Mouse (Mus musculus) cerebellum, adult (tissue): ENCODE data around the gene 2310033P09Rik.

Experiments used
- ATAC-seq: cut with Nextera tagmentation; 2 replicates; pipeline ENCODE4 v1.9.2; 2017; ENCODE audit warnings: mild to moderate bottlenecking, moderate library complexity, mixed read lengths; ENCODE audit not compliant: insufficient number of reproducible peaks, low FRiP score, low TSS enrichment

The 2310033P09Rik gene

DNA sequence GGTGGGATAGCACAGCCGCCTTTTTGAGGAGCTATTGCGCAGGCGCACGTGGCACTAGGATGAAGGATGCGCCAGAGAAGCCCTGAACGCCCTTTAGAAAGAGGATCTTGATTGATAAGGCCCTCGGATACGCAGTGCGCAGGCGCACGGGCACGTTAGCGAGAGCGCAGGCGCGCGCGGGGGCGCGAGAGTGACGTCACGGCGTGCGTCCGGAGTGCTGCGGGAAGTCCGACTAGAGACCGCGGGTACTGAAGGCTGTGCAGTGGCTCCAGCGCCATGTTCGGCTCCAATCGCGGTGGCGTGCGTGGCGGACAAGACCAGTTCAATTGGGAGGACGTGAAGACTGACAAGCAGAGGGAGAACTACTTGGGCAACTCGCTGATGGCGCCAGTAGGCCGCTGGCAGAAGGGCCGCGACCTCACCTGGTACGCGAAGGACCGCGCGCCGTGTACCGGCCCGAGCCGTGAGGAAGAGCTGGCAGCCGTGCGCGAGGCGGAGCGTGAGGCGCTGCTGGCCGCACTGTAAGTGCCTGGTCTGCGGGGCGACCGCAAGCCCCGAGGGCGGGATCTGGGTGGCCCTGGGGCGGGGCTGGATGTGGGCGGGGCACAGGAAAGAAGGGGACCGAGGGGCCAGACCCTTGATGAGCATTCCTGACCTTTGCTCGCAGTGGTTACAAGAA, at the start of gene 2310033P09Rik:
Gene 2310033P09Rik (plus strand): TSS at position 169 of the 679 bp plus-strand sequence.
- ATAC-seq: peak; percentile 73

GRCm38 (mm10) chr11:59159099-59159498, 49.0 kb upstream of the 2310033P09Rik start:
- no peak for ATAC-seq

DNA sequence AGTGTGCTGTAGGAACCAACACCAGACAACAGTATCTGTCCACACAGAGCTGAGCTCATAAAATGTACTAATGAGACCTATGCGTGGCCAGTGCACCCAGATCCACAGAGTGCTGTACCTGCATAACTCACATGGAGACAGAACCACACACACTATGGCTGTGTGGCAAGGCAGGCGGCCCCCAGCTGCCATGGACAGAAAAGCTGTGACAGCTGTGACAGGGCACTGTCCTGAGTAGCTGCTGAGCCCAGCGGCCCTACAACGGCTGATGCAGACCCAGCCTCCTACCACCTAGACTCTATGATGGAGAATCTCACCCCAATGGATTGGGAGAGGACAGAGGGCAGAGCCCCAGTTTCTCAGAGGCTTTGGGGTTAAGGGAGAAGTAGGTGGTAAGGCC, 48.6 kb upstream of the 2310033P09Rik start:
- no peak for ATAC-seq

DNA sequence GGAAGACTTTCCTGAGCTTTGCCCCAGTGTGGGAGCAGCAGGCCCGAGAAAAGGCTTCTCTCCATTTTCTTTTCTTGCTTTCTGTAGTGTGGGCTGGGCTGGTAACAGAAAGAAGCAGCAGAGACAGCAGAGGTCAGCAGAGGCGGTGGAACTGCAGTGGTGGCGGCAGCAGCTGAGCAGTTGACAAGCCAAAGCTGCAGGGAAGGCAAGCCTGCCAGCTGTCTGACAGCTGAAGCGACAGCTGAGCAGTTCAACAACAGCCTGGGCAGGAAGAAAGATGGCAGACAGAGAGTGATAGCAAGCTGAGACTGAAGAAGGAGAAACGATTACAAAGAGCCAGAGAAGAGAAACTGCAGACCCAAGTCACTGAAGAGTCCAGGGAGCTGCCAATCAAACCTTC, 46.7 kb upstream of the 2310033P09Rik start:
- no peak for ATAC-seq

- no peak for ATAC-seq
These were observed 45.5 kb upstream of the 2310033P09Rik start for GRCm38 (mm10) chr11:59162443-59163254.

DNA sequence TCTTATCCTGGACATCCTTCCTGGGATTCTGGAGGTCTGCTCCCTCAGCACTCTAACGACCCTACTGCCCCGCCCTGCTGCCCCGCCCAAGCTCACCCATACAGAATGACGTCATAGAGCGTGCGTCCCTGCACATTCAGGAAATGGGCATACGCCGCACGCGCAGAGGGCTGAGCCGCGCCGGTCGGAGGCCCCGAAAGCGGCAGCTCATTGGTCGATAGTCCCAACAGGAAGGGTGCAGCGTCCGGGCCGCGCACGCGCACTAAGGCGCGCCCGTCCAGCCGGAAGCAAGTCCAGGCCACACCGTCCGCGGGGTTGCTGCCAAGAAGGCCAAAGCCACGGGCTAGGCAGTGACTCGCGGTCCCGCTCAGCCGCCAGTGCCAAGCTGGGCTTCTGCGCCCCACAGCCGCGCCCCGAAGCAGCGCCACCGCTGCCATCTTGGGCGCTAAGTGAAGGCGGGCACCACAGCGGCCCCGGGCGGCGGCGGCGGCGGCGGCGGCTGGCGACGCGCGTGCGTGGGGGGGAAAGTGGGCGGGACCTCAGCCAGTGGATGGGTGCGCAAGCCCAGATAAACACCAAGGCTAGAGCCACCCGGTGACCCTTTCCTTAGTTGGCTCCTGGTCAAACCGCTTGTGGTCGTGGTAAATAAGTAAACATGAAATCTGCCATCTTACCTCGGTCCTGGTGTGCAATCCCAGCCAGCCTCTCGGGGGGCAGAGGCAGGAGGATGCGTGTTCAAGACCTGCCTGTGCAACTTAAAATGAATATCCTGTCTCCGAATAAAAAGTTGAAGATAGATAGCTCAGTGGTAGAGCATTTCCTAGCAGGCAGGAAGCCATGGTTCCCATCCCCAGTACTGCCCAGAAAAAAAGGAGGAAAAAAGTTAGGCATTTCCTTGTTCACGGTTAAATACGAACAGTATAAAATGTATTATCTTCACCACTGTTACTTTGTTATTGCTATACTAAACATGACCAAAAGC, 44.6 kb upstream of the 2310033P09Rik start, which contains the start of gene Iba57:
Gene Iba57 (minus strand): TSS at position 485 of the 982 bp plus-strand sequence.
- ATAC-seq: peak; percentile 98

GRCm38 (mm10) chr11:59164384-59164783, 43.7 kb upstream of the 2310033P09Rik start:
- ATAC-seq: no peak

DNA sequence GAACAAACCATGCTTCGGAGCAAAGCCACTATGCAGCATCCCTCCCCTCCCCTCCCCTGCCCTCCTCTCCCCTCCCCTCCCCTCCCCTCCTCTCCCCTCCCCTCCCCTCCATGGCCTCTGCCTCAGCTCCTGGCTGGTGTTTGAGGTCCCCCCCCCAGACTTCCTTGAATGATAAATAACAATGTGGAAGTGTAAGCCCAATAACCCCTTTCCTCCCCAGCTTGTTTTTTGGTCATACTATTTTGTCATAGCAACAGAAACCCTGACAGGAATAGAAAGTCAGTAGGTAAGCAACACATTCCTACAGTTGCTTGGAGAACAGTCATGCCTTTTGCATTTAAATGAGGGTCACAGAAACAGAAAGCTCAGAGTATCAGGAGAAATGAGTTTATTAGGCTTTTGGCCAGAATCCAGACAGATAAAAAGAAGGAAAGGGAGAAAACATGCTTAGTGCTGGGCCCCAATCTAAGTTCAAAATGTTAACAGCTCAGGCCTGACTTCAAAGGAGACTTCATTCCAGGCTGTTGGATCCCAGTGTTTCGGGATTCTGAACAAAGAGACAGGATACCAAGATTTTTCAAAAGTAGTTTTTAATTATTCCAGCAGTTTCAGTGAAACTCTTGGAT, 42.4 kb upstream of the 2310033P09Rik start:
- ATAC-seq: no peak

GRCm38 (mm10) chr11:59169807-59170206, 38.3 kb upstream of the 2310033P09Rik start:
- no peak for ATAC-seq

GRCm38 (mm10) chr11:59170549-59170948, 37.6 kb upstream of the 2310033P09Rik start:
- no peak for ATAC-seq

- ATAC-seq: no peak
These were observed 33.8 kb upstream of the 2310033P09Rik start for GRCm38 (mm10) chr11:59174189-59174838.

DNA sequence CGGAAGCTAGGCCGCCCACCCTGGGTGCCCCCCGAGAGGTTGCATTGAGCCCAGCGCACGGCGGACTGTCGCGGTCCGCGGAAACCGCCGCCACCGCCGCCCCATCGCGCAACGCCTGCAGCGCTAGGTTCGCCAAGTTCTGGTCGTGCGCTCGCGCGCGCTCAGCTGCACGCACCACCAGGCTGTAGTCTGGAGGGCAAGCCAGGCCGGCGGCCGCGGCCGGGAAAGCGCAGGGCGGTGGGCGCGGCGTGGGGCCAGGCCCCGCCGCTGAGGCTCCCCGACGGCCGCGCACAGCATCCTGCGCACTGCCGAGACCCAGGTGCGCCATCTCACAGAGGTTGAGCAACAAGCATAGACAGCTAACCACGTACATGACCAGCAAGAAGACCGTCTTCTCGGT, 31.6 kb upstream of the 2310033P09Rik start:
- no peak for ATAC-seq

DNA sequence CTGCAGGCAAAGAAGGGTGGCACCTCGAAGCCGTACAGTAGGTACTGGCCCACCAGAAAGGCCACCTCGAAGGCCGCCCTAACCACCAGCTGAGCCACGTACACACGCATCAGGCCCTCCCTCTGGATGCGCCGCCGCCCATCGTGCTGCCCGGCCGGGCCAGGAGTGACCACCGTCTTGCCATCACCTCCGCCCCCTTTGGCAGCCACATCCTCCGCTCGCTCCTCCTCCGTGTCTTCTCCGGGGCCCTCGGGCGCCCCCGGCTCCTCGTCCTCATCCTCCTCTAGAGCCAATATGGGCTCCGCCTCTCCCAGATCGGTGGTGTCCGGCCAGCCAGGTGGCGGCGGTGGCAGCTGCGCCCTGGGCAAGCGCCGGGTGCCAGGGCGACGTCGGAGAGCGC, 31.2 kb upstream of the 2310033P09Rik start:
- no peak for ATAC-seq

GRCm38 (mm10) chr11:59182864-59183331, 25.2 kb upstream of the 2310033P09Rik start, which contains the start of gene Gjc2:
TSS of gene Gjc2 (minus strand) at chr11:59183213.
- ATAC-seq: peak; percentile 49; the same call in 1 of the 2 replicates

DNA sequence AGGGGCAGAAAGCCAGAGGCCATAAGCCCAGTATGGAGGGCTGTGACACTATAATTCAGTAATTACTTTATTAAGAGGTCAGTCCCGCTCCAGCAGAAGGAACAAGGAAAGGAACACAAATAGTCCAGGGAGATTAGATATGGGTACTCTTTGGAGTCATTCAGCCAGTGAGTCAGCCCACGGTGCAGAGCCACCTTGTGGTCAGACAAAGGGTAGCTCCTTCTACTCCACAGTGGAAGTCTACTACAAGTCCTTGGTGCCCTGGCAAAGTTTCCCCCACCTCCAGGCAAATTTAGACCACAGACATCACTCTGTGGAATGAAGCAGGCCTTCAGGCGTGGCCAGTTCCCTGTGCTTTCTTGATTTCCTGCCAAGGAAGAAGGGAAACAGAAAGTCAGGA, 24.3 kb upstream of the 2310033P09Rik start:
- no peak for ATAC-seq

- no peak for ATAC-seq
These were observed 22.6 kb upstream of the 2310033P09Rik start for GRCm38 (mm10) chr11:59185490-59185889.

DNA sequence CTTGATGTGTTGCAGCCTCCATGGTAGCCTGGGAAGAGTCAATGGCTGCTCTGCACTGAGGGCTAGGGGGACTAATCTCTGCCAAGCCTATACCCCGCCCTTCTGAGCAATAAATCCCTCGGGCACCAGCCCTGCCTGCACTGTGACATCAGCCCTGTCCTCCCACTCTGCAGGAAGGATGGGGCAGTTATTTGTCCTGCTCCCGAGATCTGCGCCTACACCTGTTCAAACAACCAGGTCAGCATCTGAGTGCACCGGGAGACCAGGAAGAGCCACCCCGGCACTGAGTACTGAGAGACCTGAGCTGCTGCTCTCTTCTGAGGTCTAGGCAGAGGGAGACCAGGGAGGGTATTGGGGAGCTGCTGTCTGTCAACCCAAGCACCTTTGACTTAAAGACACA, 20.4 kb upstream of the 2310033P09Rik start:
- no peak for ATAC-seq

GRCm38 (mm10) chr11:59191231-59192058, 16.7 kb upstream of the 2310033P09Rik start:
- peak; percentile 95 for ATAC-seq
